Mouse (Mus musculus) cortical plate, adult 2 months (tissue): ENCODE measurements around the gene Rbm41.

ENCODE experiments used
- CTCF ChIP-seq: fragments of 200-500 bp; IDR thresholded peaks from 2 replicates; pipeline ENCODE4 v1.5.1; 2011; ENCODE audit warnings: mild to moderate bottlenecking, control low read depth, low read length; ENCODE audit not compliant: insufficient read depth; ENCODE audit errors: extremely low read depth
- POLR2A ChIP-seq: fragments of 200-500 bp; IDR thresholded peaks from 2 replicates; pipeline ENCODE4 v1.6.1; 2011; ENCODE audit warnings: mild to moderate bottlenecking, low read length, control low read depth; ENCODE audit not compliant: insufficient read depth; ENCODE audit errors: extremely low read depth

GRCm38 (mm10) chrX:139920572-139920971 lies 77.8 kb downstream of the Rbm41 start:
- TF ChIP-seq CTCF (no peak), POLR2A (no peak)
